Mouse (Mus musculus): ENCODE measurements around the gene Sppl2c. TPM values are rescaled to one million over a fixed set of nuclear protein-coding genes. Genes with fewer than 3 reads are reported as not detected.
A peak's percentile ranks its signal among the peaks of the same experiment; 100 is the strongest.

Gene Sppl2c
- total RNA-seq (2021): not detected
- long read RNA-seq, experiment 1: 0 reads
- long read RNA-seq, experiment 2: 0 reads

DNA sequence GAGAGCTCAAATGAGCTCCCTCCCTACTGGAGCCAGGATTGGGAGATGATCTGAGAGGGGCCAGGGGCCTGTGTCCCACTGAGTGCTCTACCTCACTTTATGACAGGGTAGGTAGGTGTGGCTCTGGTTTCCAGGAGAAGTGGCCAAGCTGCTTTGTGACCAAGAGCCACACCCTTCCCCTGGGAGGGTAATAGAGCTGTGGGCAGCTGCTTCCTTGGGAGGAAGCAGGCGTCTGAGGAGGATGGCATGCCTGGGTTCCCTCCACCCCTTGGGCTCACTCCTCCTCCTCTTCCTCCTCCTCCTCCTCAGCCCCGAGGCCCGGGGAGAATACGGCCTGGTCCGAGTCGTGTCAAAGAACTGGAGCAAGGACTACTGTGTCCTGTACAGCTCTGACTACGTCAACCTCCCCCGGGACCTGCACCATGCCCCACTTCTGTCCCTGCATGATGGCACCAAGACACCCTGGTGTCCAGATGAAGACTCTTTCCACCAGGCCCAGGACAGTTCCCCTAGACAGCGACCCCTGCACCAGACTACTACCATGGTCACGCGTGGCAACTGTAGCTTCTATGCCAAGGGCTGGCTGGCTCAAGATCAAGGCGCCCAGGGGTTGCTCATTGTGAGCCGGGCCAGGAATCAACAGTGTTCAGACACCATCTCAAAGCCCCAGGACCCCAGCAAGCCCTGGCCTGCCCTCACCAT, at the start of gene Sppl2c:
TSS of gene Sppl2c (plus strand) at position 193 of the 702 bp plus-strand sequence.
- DNase-seq (ENCODE audit: low spot score in 2 of 2): no peak

GRCm38 (mm10) chr11:104138976-104139375, 47.2 kb upstream of the Sppl2c start:
- no peak for DNase-seq (ENCODE audit: low spot score in 2 of 2)

GRCm38 (mm10) chr11:104144930-104145329, 41.2 kb upstream of the Sppl2c start:
- no peak for DNase-seq (ENCODE audit: low spot score in 2 of 2)

DNA sequence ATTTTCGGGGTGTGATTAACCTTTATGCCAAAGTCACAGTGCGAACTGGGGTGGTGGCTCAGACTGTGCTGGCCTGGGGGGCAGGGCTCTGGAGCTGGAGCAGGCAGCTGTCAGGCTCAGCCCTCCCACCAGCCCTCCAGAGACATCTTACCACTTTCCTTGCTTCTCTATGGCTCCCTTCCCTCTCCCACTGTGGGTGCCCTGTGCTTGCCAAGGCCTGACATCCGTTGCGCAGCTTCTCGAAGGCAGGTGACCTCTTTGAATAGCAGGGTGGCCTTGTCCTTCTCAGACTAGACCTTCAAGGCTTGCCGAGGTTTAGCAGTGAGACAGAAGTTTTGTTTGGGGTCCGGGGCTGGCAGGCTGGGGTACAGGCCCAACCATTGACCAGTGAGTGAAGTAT, 37.3 kb upstream of the Sppl2c start:
- no peak for DNase-seq (ENCODE audit: low spot score in 2 of 2)

DNA sequence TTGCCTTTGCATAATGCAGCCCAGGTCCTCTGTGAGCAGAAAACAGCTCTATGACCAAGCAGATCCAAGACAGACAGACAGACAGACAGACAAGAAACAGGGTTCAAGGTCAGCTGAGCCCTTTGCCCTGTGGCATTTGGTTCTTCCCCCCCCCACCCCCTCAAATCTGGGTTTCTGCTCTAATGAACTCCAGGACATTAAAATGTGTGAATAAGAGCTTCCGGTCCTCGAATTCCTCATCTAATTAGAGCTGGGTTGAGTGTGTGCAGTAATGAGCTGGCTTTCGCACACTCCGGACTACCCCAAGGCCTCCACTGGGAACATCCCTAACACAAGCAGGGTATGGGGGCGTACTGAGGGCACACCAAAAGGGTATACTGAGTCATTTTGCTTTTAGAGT, 35.2 kb upstream of the Sppl2c start:
- DNase-seq (ENCODE audit: low spot score in 2 of 2): no peak

GRCm38 (mm10) chr11:104154332-104154731, 31.8 kb upstream of the Sppl2c start:
- no peak for DNase-seq (ENCODE audit: low spot score in 2 of 2)

GRCm38 (mm10) chr11:104154820-104155635, 31.1 kb upstream of the Sppl2c start:
- DNase-seq (ENCODE audit: low spot score in 2 of 2): no peak

GRCm38 (mm10) chr11:104155899-104156298, 30.2 kb upstream of the Sppl2c start:
- no peak for DNase-seq (ENCODE audit: low spot score in 2 of 2)

DNA sequence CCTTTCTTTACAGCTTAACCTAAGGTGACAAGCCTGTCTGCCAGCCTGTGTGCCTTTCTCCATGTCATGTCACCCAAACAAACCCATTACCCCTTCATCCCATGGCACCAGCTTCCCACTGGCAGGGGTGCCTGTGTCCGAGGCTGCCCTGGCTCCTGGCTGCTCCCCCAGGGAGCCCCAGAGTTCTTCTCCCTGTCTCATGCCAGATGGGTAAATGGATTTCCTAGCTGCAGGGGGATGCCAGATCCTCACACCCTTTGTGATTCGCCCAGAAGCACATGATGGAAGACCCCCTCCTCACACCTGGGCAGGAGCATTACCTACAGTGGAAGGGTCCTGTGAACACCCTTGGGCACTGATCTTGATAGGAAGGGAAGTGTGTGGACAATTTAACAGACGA, 29.7 kb upstream of the Sppl2c start:
- no peak for DNase-seq (ENCODE audit: low spot score in 2 of 2)

- DNase-seq (ENCODE audit: low spot score in 2 of 2): peak; percentile 37 to 48
Observed at GRCm38 (mm10) chr11:104157603-104158259, 28.4 kb upstream of the Sppl2c start.

DNA sequence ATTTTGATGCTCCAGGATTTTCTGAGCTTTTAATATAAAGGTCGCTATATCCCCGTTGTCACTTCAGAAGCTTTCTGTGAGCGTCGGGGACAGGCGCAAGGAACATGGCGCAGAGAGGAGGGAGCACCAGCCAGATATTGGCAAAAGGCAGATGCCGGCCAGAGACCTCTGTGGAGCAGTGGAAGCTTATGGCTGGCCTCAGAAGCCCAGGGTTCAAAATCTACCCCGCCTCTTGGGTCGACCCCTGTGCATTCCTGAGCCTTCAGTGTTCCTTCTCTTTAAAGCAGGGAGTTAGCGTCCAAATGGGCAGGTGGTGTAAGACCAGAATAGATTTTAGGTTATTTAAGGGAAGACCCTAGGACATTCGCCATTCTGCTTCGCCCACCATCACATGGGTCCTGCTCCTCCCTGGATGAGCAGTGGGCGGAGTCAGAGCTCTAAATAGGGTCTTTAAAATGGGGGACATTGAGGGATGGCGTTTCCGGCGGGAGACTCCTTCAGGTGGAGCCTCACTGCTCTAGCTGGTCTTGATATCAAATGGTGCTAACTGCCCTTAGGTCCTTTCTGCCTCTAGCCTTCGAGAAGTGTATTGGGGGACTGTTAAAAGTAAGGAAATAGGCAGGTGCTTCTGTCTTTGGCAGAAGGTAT, 27.7 kb upstream of the Sppl2c start:
- DNase-seq (ENCODE audit: low spot score in 2 of 2): no peak

GRCm38 (mm10) chr11:104159769-104160272, 26.3 kb upstream of the Sppl2c start:
- no peak for DNase-seq (ENCODE audit: low spot score in 2 of 2)

GRCm38 (mm10) chr11:104161153-104161552, 25.0 kb upstream of the Sppl2c start:
- DNase-seq (ENCODE audit: low spot score in 2 of 2): no peak

DNA sequence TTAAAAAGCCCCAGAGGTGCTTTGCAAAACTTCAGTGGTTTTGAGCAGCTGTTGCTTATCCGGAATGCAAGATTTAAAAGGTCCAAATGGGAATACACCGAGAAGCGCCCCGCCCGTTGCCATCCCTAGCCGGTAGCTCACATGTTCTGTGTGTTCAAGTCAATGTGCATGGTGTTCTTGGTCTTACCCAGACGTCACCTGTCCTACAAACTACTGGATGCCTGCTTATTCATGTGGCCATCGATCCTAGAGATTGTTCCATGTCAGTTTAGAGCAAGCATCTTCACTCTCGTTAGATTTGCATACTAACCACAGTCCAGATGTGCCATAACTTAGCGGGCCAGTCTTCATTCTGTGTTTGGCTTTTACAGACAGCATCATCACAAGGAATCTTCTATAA, 21.9 kb upstream of the Sppl2c start:
- DNase-seq (ENCODE audit: low spot score in 2 of 2): no peak

DNA sequence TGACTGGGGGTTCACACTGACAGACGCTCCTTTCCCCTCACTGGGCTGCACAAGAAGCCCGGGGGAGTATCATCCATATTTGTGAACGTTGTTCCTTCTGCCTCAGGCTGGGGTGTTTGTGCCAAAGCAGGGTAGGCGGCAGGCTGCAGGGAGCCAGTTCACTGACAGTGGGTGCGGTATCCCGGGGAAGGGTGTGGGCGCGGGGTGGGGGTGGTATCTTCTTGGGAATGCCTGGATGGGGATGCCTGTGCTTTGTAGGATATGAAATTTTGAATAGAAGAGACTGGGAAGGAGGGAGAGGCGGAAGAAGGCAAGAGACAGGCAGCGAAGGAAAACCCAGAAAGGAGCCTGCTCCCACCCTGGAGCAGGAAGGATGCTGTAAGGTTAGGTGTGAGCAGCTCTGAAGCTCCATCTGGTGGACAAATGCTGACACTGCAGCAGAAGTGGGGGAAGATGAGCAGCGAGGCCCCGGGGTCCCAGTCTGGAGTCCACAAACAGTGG, 14.8 kb upstream of the Sppl2c start:
- peak; percentile 61 to 67 for DNase-seq (ENCODE audit: low spot score in 2 of 2)

DNA sequence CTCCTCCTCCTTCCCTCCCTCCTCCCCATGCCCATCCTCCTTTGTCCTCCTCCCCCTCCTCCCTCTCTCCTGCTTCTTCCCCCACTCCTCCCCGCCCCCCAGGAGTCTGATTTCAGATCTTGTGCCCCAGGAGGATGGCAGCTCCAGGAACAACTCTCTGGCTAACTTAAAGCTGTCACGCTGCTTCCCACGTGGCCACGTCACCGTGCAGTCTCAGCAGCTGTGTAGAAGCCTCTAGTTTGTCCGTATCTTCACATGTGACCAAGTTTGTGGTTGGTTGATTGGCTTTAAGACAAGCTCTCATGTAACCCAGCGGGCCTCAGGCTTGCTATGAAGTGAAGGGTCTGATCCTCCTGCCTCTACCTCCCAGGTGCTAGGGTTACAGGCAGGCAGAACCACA, 7.2 kb upstream of the Sppl2c start:
- no peak for DNase-seq (ENCODE audit: low spot score in 2 of 2)

DNA sequence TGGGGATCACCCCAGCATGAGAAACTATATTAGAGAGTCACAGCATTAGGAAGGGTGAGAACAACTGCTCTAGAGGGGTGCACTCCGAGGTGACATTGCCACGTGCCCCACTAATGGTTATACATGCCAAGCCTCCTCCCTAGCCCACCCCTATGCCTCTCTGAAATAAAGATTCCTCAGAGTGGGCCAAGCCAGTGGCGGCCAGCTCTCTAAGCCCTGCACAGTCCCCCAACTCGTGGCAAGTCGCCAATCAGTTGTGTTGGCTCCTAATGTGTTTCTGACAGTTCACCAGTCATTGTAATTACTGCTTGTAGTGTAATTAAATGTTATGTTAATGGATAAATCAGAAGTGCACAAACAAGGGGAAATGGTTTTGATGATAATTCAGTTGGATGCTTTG, 6.3 kb upstream of the Sppl2c start:
- no peak for DNase-seq (ENCODE audit: low spot score in 2 of 2)

- no peak for DNase-seq (ENCODE audit: low spot score in 2 of 2)
Observed at GRCm38 (mm10) chr11:104182141-104182540, 4.0 kb upstream of the Sppl2c start.

GRCm38 (mm10) chr11:104186837-104187150, 667 bp downstream of the Sppl2c start:
- DNase-seq (ENCODE audit: low spot score in 2 of 2): no peak

GRCm38 (mm10) chr11:104187766-104188165, 1.6 kb downstream of the Sppl2c start:
- DNase-seq (ENCODE audit: low spot score in 2 of 2): no peak

- no peak for DNase-seq (ENCODE audit: low spot score in 2 of 2)
Observed at GRCm38 (mm10) chr11:104190008-104190407, 3.9 kb downstream of the Sppl2c start.

Data from adrenal gland, adult 18-20 months (tissue).